Mouse (Mus musculus) neural tube, embryonic 12.5 days (tissue): ENCODE results near the gene Btbd9. TPM values are rescaled to one million over a fixed set of nuclear protein-coding genes. Genes with fewer than 3 reads are reported as not detected.
A peak's percentile ranks its signal among the peaks of the same experiment; 100 is the strongest.

Experiments used
- ATAC-seq: fragments of 200-750 bp; cut with Nextera tagmentation; 2 replicates; pipeline ENCODE4 v1.8.0; 2017; ENCODE audit warnings: low read depth, mild to moderate bottlenecking, moderate TSS enrichment, moderate library complexity; ENCODE audit not compliant: low FRiP score
- H3K27ac ChIP-seq: fragments of 300-500 bp; sonication (generic); 2 replicates; pipeline ENCODE4 v1.5.1; 2016
- H3K27me3 ChIP-seq: fragments of 300-500 bp; sonication (generic); replicated peaks from 2 replicates; pipeline ENCODE4 v1.6.1; 2016; ENCODE audit warnings: mild to moderate bottlenecking
- H3K36me3 ChIP-seq: fragments of 300-500 bp; sonication (generic); 2 replicates; pipeline ENCODE4 v1.6.1; 2016; ENCODE audit warnings: mild to moderate bottlenecking
- H3K4me1 ChIP-seq: fragments of 300-500 bp; sonication (generic); 2 replicates; pipeline ENCODE4 v1.6.1; 2016
- H3K4me2 ChIP-seq: fragments of 300-500 bp; sonication (generic); replicated peaks from 2 replicates; pipeline ENCODE4 v1.6.1; 2016; ENCODE audit warnings: mild to moderate bottlenecking
- H3K4me3 ChIP-seq: fragments of 300-500 bp; sonication (generic); 2 replicates; pipeline ENCODE4 v1.5.1; 2016
- H3K9ac ChIP-seq: fragments of 300-500 bp; sonication (generic); 2 replicates; pipeline ENCODE4 v1.6.1; 2016; ENCODE audit warnings: mild to moderate bottlenecking
- H3K9me3 ChIP-seq: fragments of 300-500 bp; sonication (generic); 2 replicates; pipeline ENCODE4 v1.6.1; 2016; ENCODE audit warnings: mild to moderate bottlenecking
- WGBS: fragments of 180-500 bp; shearing (Covaris S2); methylation state at CpG from one replicate; pipeline ENCODE4 v1.1.7; 2016; 5-methylcytosine and 5-hydroxymethylcytosine counted together
- polyA plus RNA-seq: library from polyadenylated mRNA; unstranded; fragments of >200 nt; fragmentation: Nextera tagmentation; extraction: Ambion mirVana; gene quantifications from 2 replicates; pipeline ENCODE4 v1.2.1, GENCODE M21; 2016

Btbd9 gene
- polyA plus RNA-seq, 1 experiment from 2014 or later = 88.6 TPM

DNA sequence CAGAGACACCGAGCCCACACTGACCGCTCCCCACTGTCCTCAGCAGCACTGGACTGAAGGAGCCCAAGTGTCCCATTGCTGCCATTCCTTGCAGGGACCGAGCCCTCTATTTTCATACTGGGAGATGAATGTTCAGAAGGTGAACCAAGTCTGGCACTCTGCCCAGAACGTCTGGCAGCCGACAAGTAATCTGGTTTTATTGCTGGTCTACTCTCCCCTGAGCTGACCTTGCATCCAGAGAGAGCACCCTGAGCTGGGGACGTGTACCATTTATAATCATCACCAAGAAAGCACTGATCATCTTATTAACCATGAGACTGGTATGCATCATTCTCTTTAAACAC is 77.9 kb downstream of the Btbd9 start:
- H3K4me2 ChIP-seq = no peak overlapping the region
- no peak overlapping the region for H3K4me3 ChIP-seq
- no peaks in the 10 kb centered on the region for H3K36me3 ChIP-seq
- H3K4me1 ChIP-seq = peaks cover 7% of the 10 kb centered on the region
- no peak overlapping the region for H3K9ac ChIP-seq
- WGBS = 27% methylated on average over 6 of the region's 6 CpGs
- H3K27ac ChIP-seq = 0 out of 2 replicates have a peak overlapping the region, but pooled peaks have one; percentile 20
- ATAC-seq = peak; percentile 70
- no peaks in the 10 kb centered on the region for H3K9me3 ChIP-seq
- no peaks in the 10 kb centered on the region for H3K27me3 ChIP-seq

DNA sequence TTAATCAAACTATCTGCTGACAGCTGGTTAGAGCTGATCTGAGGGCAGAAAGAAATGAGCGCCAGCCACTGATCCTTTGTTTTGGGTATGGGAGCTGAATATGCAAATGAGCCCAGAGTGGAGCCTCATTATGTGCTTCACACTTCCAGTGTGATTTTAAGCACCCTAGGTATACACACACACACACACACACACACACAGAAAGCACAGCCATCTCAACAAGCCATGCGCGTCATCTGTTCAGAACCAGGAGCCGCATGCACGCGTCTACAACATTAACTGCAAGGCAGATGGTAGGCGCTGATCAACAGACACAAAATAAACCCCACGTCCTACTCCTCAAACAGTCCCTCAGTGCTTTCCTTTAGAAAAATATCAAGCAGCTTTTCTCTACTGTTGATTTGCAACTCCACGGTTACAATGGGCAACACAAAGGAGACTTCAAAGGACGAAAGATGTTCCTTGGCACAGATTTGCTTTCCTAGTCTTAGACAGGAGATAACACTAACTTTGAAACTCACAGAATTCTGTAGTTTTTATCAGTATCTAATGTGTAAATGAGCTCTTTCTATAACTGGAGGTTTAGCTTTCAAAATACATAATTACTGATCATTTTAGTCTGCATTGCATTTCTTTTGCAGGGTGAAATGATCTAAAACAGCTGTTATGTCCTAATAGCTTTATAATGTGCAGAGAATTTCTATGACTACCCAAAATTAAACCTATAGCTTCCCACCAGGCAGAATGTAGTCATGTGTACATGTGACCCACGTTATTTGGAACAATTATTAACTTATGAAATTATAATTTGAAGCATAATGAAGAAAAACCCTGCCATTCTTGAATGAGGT is 78.5 kb downstream of the Btbd9 start:
- Histone ChIP-seq H3K9ac (no peak overlapping the region), H3K4me1 (peaks cover 7% of the 10 kb centered on the region), H3K27me3 (no peaks in the 10 kb centered on the region), H3K4me3 (no peak overlapping the region), H3K4me2 (no peak overlapping the region; the same call in 1 of the 2 replicates), H3K9me3 (no peaks in the 10 kb centered on the region), H3K27ac (peak overlapping the region; percentile 20; the same call in 1 of the 2 replicates), H3K36me3 (no peaks in the 10 kb centered on the region)
- WGBS = 23% methylated on average over 11 of the region's 11 CpGs
- peak; percentile 82 for ATAC-seq

DNA sequence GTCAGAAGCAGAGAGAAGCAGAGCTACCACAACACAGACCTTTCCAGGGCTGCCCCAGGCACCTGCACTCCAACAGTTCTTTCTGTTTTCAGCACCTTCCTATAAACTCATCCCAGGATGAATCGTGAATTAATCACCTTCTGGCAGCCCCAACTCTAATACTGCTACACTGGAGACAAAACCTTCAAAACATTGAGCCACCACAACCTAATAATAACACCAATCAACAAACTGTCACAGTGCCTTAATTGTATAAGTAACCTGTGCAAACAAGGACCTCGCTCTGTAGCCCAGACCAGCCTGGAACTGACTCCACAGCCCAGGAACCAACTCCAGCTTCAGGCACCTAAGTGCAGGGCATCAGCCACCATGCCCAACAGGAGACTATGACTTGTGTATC is 80.7 kb downstream of the Btbd9 start:
- H3K4me3 ChIP-seq = no peak overlapping the region
- no peak for ATAC-seq
- H3K36me3 ChIP-seq = no peaks in the 10 kb centered on the region
- no peak overlapping the region for H3K27ac ChIP-seq
- H3K9me3 ChIP-seq = no peaks in the 10 kb centered on the region
- no peak overlapping the region for H3K9ac ChIP-seq
- H3K27me3 ChIP-seq = no peaks in the 10 kb centered on the region
- 93% methylated on average over 2 of the region's 2 CpGs for WGBS
- H3K4me2 ChIP-seq = no peak overlapping the region
- peaks cover 9% of the 10 kb centered on the region for H3K4me1 ChIP-seq

DNA sequence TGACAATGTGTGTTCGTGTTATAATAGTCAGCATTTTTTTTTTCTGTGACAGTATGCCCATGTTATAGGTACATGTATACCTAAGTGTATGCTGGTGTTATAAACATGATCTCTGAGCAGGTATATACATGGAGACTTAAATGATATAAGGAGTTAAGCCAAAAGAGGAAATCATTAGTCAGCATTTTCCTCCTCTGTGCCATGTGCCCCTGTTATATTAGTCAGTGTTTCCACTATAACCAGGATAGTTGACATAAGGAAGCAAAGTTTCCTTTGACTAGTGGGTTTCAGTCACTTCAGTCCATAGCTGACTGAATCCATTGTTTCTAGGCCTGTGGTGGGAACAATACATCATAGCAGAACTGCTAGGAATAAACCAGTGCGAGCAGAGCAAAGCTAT is 81.1 kb downstream of the Btbd9 start:
- H3K9ac ChIP-seq = no peak overlapping the region
- peaks cover 10% of the 10 kb centered on the region for H3K4me1 ChIP-seq
- no peaks in the 10 kb centered on the region for H3K36me3 ChIP-seq
- no peak overlapping the region for H3K27ac ChIP-seq
- no peaks in the 10 kb centered on the region for H3K27me3 ChIP-seq
- WGBS = 80% methylated on average over 2 of the region's 2 CpGs
- H3K9me3 ChIP-seq = no peaks in the 10 kb centered on the region
- no peak for ATAC-seq
- H3K4me2 ChIP-seq = no peak overlapping the region
- H3K4me3 ChIP-seq = no peak overlapping the region

DNA sequence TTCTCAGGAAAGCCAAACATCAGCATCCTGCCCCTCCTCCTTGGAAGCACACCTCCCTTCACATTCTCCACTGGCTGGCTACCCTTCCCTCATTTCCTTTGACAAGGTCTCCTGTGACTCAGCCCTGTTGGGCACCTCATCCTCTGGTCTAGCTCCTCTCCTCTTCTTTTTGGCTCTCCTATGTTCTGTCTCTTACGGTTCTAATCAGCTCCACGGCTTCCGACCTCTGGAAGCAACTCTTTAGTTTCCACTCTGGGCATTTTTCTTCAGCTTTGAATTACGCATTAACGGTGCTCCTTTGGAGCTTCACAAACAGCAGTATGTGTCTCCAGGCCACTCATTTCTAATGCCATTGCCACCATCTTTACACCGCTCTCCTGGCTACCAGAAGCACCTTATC is 82.8 kb downstream of the Btbd9 start:
- H3K4me1 ChIP-seq = peaks cover 9% of the 10 kb centered on the region
- H3K36me3 ChIP-seq = no peaks in the 10 kb centered on the region
- H3K27me3 ChIP-seq = no peaks in the 10 kb centered on the region
- no peak overlapping the region for H3K4me3 ChIP-seq
- H3K9ac ChIP-seq = no peak overlapping the region
- no peak for ATAC-seq
- H3K9me3 ChIP-seq = no peaks in the 10 kb centered on the region
- 96% methylated on average over 6 of the region's 6 CpGs for WGBS
- H3K27ac ChIP-seq = no peak overlapping the region
- no peak overlapping the region for H3K4me2 ChIP-seq

DNA sequence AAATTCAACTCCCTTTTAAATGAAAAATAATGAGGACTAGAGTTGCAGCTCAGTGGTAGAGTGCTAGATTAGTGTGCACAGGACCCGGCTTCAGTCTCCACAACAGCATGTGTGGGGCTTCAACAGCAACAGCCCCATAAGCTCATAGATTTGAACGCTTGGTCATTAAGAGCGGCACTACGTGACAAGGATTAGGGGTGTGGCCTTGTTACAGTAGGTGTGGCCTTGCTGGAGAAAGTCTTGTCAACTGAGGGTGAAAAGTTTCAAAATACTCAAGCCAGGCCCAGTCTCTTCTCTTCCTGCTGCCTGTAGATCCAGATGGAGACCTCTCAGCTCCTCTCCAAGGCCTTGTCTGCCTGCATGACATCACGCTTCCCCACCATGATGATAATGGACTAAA is 84.1 kb downstream of the Btbd9 start:
- no peak overlapping the region for H3K4me3 ChIP-seq
- no peaks in the 10 kb centered on the region for H3K36me3 ChIP-seq
- 94% methylated on average over 5 of the region's 5 CpGs for WGBS
- ATAC-seq = no peak
- H3K9ac ChIP-seq = no peak overlapping the region
- H3K4me2 ChIP-seq = no peak overlapping the region
- H3K4me1 ChIP-seq = peaks cover 5% of the 10 kb centered on the region; the same call in 1 of the 2 replicates
- H3K27me3 ChIP-seq = no peaks in the 10 kb centered on the region
- H3K9me3 ChIP-seq = no peaks in the 10 kb centered on the region
- no peak overlapping the region for H3K27ac ChIP-seq

DNA sequence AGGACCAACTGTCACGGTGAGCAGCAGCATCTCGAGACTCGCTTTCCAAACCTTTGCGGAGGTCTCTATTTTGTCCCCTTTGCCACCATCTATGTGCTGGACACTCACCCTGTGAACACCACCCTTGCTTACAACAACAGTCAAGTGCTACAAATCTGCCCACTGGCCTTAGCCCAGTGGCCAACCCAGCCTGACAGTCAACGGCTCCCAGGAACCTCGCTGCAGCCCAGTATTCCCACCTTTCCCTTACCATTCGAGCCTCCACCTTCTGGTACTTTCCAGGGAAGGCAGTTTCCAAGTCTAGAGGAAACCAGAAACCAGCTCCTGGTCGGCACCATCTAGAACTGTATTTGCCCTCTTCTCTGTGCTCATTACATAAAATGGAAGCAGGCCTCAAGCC is 84.7 kb downstream of the Btbd9 start:
- Histone ChIP-seq H3K4me3 (no peak overlapping the region), H3K9me3 (no peaks in the 10 kb centered on the region), H3K9ac (no peak overlapping the region), H3K4me2 (no peak overlapping the region), H3K27me3 (no peaks in the 10 kb centered on the region), H3K36me3 (no peaks in the 10 kb centered on the region), H3K4me1 (peaks cover 5% of the 10 kb centered on the region; the same call in 1 of the 2 replicates), H3K27ac (no peak overlapping the region)
- no peak for ATAC-seq
- WGBS = 96% methylated on average over 8 of the region's 8 CpGs

DNA sequence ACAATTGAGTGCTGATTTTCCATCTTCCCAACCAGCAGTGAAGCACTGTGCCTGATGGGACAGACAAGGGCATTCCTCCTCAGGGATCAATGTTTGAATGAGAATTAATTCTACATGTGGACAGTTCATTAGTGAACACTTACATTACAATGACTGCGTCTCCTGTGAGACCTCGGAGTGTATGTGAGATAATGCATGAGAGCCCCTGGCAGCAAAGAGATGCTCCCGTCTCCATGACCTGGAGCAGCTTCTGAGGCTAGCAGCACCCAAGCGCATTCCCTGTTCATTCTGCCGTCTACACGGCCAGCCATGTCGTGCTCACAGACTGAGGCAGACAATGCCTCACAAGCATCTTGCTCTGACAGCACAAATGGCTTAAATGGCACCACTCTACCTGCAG is 85.7 kb downstream of the Btbd9 start:
- Histone ChIP-seq H3K9ac (no peak overlapping the region), H3K4me2 (no peak overlapping the region), H3K36me3 (no peaks in the 10 kb centered on the region), H3K4me3 (no peak overlapping the region), H3K4me1 (peaks cover 5% of the 10 kb centered on the region; the same call in 1 of the 2 replicates), H3K9me3 (no peaks in the 10 kb centered on the region), H3K27ac (no peak overlapping the region), H3K27me3 (no peaks in the 10 kb centered on the region)
- 66% methylated on average over 7 of the region's 7 CpGs for WGBS
- no peak for ATAC-seq

DNA sequence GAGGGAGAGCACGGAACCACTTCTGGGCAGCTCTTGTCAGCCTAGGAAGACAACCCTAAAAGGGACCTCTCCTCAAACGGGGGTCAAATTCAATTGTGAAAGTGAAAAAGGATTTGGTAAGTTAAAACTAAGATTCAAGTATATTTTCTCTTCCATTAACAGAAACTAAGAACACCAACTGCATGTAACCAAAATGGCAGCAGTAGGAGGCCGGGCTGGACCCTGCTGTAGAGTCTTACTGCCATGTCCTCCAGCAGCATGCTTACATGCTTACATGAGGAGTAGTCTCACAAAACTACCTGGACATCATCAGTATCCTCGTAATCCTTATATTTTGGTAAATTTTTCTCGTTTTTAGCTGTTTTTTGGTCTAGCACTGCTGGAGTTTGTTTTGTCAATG is 86.2 kb downstream of the Btbd9 start:
- Histone ChIP-seq H3K27me3 (no peaks in the 10 kb centered on the region), H3K4me2 (no peak overlapping the region), H3K27ac (no peak overlapping the region), H3K4me1 (peaks cover 5% of the 10 kb centered on the region; the same call in 1 of the 2 replicates), H3K9me3 (no peaks in the 10 kb centered on the region), H3K9ac (no peak overlapping the region), H3K36me3 (no peaks in the 10 kb centered on the region), H3K4me3 (no peak overlapping the region)
- WGBS = 91% methylated on average over 5 of the region's 5 CpGs
- ATAC-seq = no peak

DNA sequence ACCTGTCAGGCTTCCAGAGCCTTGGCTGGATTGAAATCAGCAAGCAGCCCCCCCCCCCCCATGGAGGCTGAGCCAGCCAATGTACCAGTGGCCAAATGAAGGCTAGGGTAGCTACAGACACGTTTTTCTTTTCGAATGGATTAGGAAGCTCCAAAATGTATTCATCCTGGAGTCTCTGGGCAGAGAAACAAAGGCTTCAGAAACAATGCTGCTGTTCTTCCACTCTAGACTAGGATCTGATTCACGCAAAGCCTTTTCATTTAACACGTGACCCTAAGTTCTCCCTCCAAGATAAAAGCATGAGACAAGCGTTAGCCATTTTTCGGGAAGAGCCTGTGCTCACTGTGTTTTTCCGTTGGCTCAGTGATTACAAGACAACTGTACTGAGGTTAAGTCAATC is 86.7 kb downstream of the Btbd9 start:
- H3K4me3 ChIP-seq = no peak overlapping the region
- H3K36me3 ChIP-seq = no peaks in the 10 kb centered on the region
- no peak overlapping the region for H3K27ac ChIP-seq
- no peaks in the 10 kb centered on the region for H3K9me3 ChIP-seq
- no peaks in the 10 kb centered on the region for H3K27me3 ChIP-seq
- WGBS = 44% methylated on average over 7 of the region's 7 CpGs
- no peak overlapping the region for H3K9ac ChIP-seq
- H3K4me1 ChIP-seq = peaks cover 5% of the 10 kb centered on the region; the same call in 1 of the 2 replicates
- H3K4me2 ChIP-seq = no peak overlapping the region
- ATAC-seq = no peak

DNA sequence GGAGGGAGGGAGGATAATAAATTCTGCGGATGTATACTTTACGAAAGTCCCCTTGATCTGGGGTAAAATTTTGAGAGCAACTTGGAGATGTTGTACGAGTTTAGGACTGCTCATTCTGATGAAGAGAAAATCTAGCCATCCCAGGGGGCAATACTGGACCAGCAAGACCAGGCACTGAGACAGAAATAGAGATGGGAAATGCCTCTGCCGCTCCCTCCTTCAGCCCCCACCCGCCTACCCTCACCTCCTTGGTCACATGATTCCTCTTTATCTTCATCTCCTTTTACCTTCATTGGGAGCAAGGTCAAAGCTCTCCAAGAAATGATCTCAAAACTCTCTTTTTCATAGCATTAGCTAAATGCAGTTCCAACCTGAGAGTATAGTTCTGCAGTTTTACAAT is 88.6 kb downstream of the Btbd9 start:
- Histone ChIP-seq H3K27me3 (no peaks in the 10 kb centered on the region), H3K9me3 (no peaks in the 10 kb centered on the region), H3K4me1 (peaks cover 5% of the 10 kb centered on the region; the same call in 1 of the 2 replicates), H3K9ac (no peak overlapping the region), H3K4me2 (no peak overlapping the region), H3K36me3 (no peaks in the 10 kb centered on the region), H3K4me3 (no peak overlapping the region), H3K27ac (no peak overlapping the region)
- 94% methylated on average over 5 of the region's 5 CpGs for WGBS
- no peak for ATAC-seq

DNA sequence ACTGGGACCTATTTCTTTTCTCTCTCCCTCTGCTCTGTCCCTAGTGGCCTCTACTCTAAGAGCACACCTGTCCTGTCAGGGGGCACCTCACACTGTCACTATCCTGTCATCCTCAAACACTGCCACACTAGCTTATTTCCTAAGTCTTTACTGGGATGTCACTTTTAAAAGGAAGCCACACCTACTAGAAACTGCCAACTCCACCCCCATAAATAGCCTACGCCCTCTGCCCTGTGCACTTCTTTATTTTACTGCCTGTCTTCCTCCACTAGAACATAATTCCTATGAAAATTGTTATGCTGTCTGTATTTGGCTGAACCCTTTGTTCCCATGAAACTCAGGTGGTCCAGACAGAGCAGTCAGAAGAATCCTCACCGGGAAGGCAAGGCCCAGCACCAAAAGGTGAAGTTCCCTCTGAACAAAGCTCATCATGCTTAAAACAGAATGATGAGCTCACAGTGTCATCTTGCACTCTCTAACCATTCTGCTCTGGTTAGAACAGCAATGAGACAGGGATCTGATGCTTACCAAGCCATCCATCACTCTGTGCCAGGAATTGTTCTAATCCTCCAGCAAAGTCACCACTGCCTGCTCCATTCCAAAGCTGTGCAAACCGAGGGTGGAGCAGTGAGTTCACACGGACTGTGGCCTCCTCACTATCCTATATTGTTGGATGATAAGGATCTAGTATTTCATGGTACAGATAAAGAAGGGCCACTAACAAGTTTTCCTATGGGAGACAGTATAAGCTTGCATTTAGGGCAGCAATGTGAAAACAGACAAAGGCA is 91.0 kb downstream of the Btbd9 start:
- H3K4me3 ChIP-seq = no peak overlapping the region
- 84% methylated on average over 4 of the region's 4 CpGs for WGBS
- no peaks in the 10 kb centered on the region for H3K9me3 ChIP-seq
- H3K36me3 ChIP-seq = no peaks in the 10 kb centered on the region
- H3K4me1 ChIP-seq = peaks cover 3% of the 10 kb centered on the region; the same call in 1 of the 2 replicates
- no peak overlapping the region for H3K9ac ChIP-seq
- H3K27me3 ChIP-seq = no peaks in the 10 kb centered on the region
- ATAC-seq = no peak
- H3K27ac ChIP-seq = no peak overlapping the region
- H3K4me2 ChIP-seq = no peak overlapping the region
